Mouse (Mus musculus) liver, adult 2 months (tissue): Measurements from ENCODE around the gene Pomt1. TPM values are rescaled to one million over a fixed set of nuclear protein-coding genes. Genes with fewer than 3 reads are reported as not detected.

Experiments
- DNase-seq: peaks from one replicate; pipeline ENCODE4 v3.0.0-alpha.2; 2011; ENCODE audit warnings: low read depth, low spot score; ENCODE audit errors: extremely low read depth
- H3K27ac ChIP-seq: fragments of 200-500 bp; replicated peaks from 2 replicates; pipeline ENCODE4 v1.5.1; 2012; ENCODE audit warnings: low read depth, mild to moderate bottlenecking, control low read depth, inconsistent platforms, low read length; ENCODE audit not compliant: insufficient read depth
- H3K27me3 ChIP-seq: fragments of 200-500 bp; 2 replicates; pipeline ENCODE4 v1.6.1; 2012; ENCODE audit warnings: mild to moderate bottlenecking, moderate library complexity, low read length, inconsistent platforms; ENCODE audit not compliant: control insufficient read depth, insufficient read depth
- H3K36me3 ChIP-seq: fragments of 200-500 bp; 2 replicates; pipeline ENCODE4 v1.6.1; 2012; ENCODE audit warnings: low read length, inconsistent platforms; ENCODE audit not compliant: control insufficient read depth, insufficient read depth
- H3K4me1 ChIP-seq: fragments of 200-500 bp; 2 replicates; pipeline ENCODE4 v1.6.1; 2011; ENCODE audit warnings: low read length; ENCODE audit not compliant: control insufficient read depth, insufficient read depth
- H3K4me3 ChIP-seq: fragments of 200-500 bp; 2 replicates; pipeline ENCODE4 v1.5.1; 2011; ENCODE audit warnings: low read depth, mild to moderate bottlenecking, control low read depth, low read length, moderate library complexity; ENCODE audit not compliant: insufficient read depth
- H3K79me2 ChIP-seq: fragments of 200-500 bp; 2 replicates; pipeline ENCODE4 v1.6.1; 2012; ENCODE audit warnings: inconsistent platforms, mild to moderate bottlenecking, low read length, moderate library complexity; ENCODE audit not compliant: control insufficient read depth, insufficient read depth
- H3K9ac ChIP-seq: fragments of 200-500 bp; 2 replicates; pipeline ENCODE4 v1.6.1; 2012; ENCODE audit warnings: low read depth, mild to moderate bottlenecking, control low read depth, inconsistent platforms, low read length
- CTCF ChIP-seq: fragments of 200-500 bp; IDR thresholded peaks from 2 replicates; pipeline ENCODE4 v1.5.1; 2011; ENCODE audit warnings: low read depth, low read length, control low read depth
- POLR2A ChIP-seq: fragments of 200-500 bp; IDR thresholded peaks from 2 replicates; pipeline ENCODE4 v1.6.1; 2011; ENCODE audit warnings: low read length, control low read depth; ENCODE audit not compliant: insufficient read depth; ENCODE audit errors: extremely low read depth
- WGBS: fragments of 180-500 bp; shearing (Covaris S2); methylation state at CpG from one replicate; pipeline ENCODE4 v1.1.7; 2018; 5-methylcytosine and 5-hydroxymethylcytosine counted together
- polyA plus RNA-seq: library from polyadenylated mRNA; depleted of rRNA; stranded (reverse); fragments of >200 nt; gene quantifications from 2 replicates; pipeline ENCODE4 v1.2.3, GENCODE M21; 2012
- total RNA-seq: library from RNA; depleted of rRNA; stranded (reverse); fragments of >200 nt; gene quantifications from 2 replicates; pipeline ENCODE4 v1.2.3, GENCODE M21; 2014

Pomt1 gene
- total and polyA plus RNA-seq, 2 experiments, result 10.9 to 21.5 TPM

- TF ChIP-seq POLR2A (no peak), CTCF (no peak)
- Histone ChIP-seq H3K79me2 (no peaks in the 10 kb centered on the region; the same call in 1 of the 2 replicates), H3K9ac (no peak overlapping the region), H3K36me3 (peaks cover 29% of the 10 kb centered on the region; the same call in 1 of the 2 replicates), H3K4me3 (no peak overlapping the region), H3K4me1 (no peaks in the 10 kb centered on the region), H3K27ac (no peak overlapping the region), H3K27me3 (no peaks in the 10 kb centered on the region)
- no peak for DNase-seq
- WGBS, result 90% methylated on average over 10 of the region's 10 CpGs
Measured at GRCm38 (mm10) chr2:32222057-32222456, 14.3 kb upstream of the Pomt1 start.

GRCm38 (mm10) chr2:32235433-32235832 lies 957 bp upstream of the Pomt1 start:
- Histone ChIP-seq H3K79me2 (no peaks in the 10 kb centered on the region), H3K36me3 (peaks cover 7% of the 10 kb centered on the region), H3K27me3 (no peaks in the 10 kb centered on the region), H3K4me1 (peaks cover 6% of the 10 kb centered on the region), H3K4me3 (no peak overlapping the region), H3K27ac (no peak overlapping the region), H3K9ac (no peak overlapping the region)
- 32% methylated on average over 7 of the region's 7 CpGs for WGBS
- no peak for DNase-seq
- no peak for TF ChIP-seq CTCF
- TF ChIP-seq POLR2A, result no peak

GRCm38 (mm10) chr2:32236760-32237487 lies 534 bp downstream of the Pomt1 start:
- peak overlapping the region; percentile 62 for H3K27ac ChIP-seq
- DNase-seq, result peak; percentile 80
- peak overlapping the region; percentile 73 for H3K4me3 ChIP-seq
- H3K79me2 ChIP-seq, result no peaks in the 10 kb centered on the region
- TF ChIP-seq CTCF (no peak; the same call in 1 of the 2 replicates), POLR2A (no peak)
- peak overlapping the region; percentile 72 for H3K9ac ChIP-seq
- peaks cover 6% of the 10 kb centered on the region for H3K4me1 ChIP-seq
- WGBS, result under 1% methylated on average over 20 of the region's 20 CpGs
- H3K36me3 ChIP-seq, result peaks cover under 1% of the 10 kb centered on the region; the same call in 1 of the 2 replicates
- H3K27me3 ChIP-seq, result no peaks in the 10 kb centered on the region

- H3K9ac ChIP-seq, result 0 out of 2 replicates have a peak overlapping the region, but pooled peaks have one; percentile 18
- no peak overlapping the region for H3K4me3 ChIP-seq
- no peak for TF ChIP-seq POLR2A
- no peak for TF ChIP-seq CTCF
- no peak overlapping the region for H3K27ac ChIP-seq
- H3K79me2 ChIP-seq, result no peaks in the 10 kb centered on the region
- no peaks in the 10 kb centered on the region for H3K27me3 ChIP-seq
- H3K36me3 ChIP-seq, result no peaks in the 10 kb centered on the region; the same call in 1 of the 2 replicates
- DNase-seq, result no peak
- WGBS, result 31% methylated on average over 4 of the region's 4 CpGs
- peaks cover 6% of the 10 kb centered on the region for H3K4me1 ChIP-seq
Measured at GRCm38 (mm10) chr2:32237571-32237970, 1.2 kb downstream of the Pomt1 start.

GRCm38 (mm10) chr2:32238708-32239435 lies 2.5 kb downstream of the Pomt1 start:
- TF ChIP-seq POLR2A (no peak), CTCF (no peak)
- Histone ChIP-seq H3K27me3 (no peaks in the 10 kb centered on the region), H3K4me1 (peaks cover 6% of the 10 kb centered on the region), H3K36me3 (no peaks in the 10 kb centered on the region; the same call in 1 of the 2 replicates), H3K4me3 (no peak overlapping the region), H3K79me2 (no peaks in the 10 kb centered on the region), H3K27ac (no peak overlapping the region), H3K9ac (no peak overlapping the region)
- 94% methylated on average over 9 of the region's 9 CpGs for WGBS
- no peak for DNase-seq
